Mouse (Mus musculus) liver, postnatal 0 days (tissue): Measurements from ENCODE around the gene Kctd21. TPM values are rescaled to one million over a fixed set of nuclear protein-coding genes. Genes with fewer than 3 reads are reported as not detected.

Experiments used
- ATAC-seq: fragments of 200-750 bp; cut with Nextera tagmentation; 2 replicates; pipeline ENCODE4 v1.8.0; 2017; ENCODE audit warnings: mild to moderate bottlenecking, moderate library complexity
- DNase-seq: peaks from one replicate; pipeline ENCODE4 v3.0.0-alpha.2; 2016
- H3K27ac ChIP-seq: fragments of 300-500 bp; sonication (generic); 2 replicates; pipeline ENCODE4 v1.5.1; 2014; ENCODE audit warnings: antibody characterized with exemption, moderate library complexity, mild to moderate bottlenecking, low read depth
- H3K27me3 ChIP-seq: fragments of 300-500 bp; sonication (generic); 2 replicates; pipeline ENCODE4 v1.6.1; 2014; ENCODE audit warnings: low read length, control low read depth, mixed read lengths; ENCODE audit not compliant: insufficient read depth
- H3K36me3 ChIP-seq: fragments of 300-500 bp; sonication (generic); replicated peaks from 2 replicates; pipeline ENCODE4 v1.6.1; 2014; ENCODE audit warnings: mild to moderate bottlenecking, control low read depth, low read length, moderate library complexity, mixed read lengths; ENCODE audit not compliant: insufficient read depth
- H3K4me1 ChIP-seq: fragments of 300-500 bp; sonication (generic); 2 replicates; pipeline ENCODE4 v1.6.1; 2014; ENCODE audit warnings: antibody characterized with exemption, mild to moderate bottlenecking, control low read depth; ENCODE audit not compliant: insufficient read depth
- H3K4me2 ChIP-seq: fragments of 300-500 bp; sonication (generic); 2 replicates; pipeline ENCODE4 v1.6.1; 2014; ENCODE audit warnings: low read depth, mild to moderate bottlenecking, low read length, moderate library complexity, mixed read lengths
- H3K4me3 ChIP-seq: fragments of 300-500 bp; sonication (generic); 2 replicates; pipeline ENCODE4 v1.5.1; 2014; ENCODE audit warnings: low read depth, low read length
- H3K9ac ChIP-seq: fragments of 300-500 bp; sonication (generic); replicated peaks from 2 replicates; pipeline ENCODE4 v1.6.1; 2014; ENCODE audit warnings: mild to moderate bottlenecking, moderate library complexity
- H3K9me3 ChIP-seq: fragments of 300-500 bp; sonication (generic); 2 replicates; pipeline ENCODE4 v1.6.1; 2016; ENCODE audit warnings: mild to moderate bottlenecking, control low read depth, low read length, mixed read lengths
- CTCF ChIP-seq: sonication (generic); IDR thresholded peaks from 2 replicates; pipeline ENCODE4 v1.5.1; 2016; ENCODE audit warnings: antibody characterized with exemption, low read depth
- EP300 ChIP-seq: IDR thresholded peaks from 2 replicates; pipeline ENCODE4 v1.6.1; 2016; ENCODE audit warnings: antibody characterized with exemption, low read depth, mild to moderate bottlenecking
- WGBS: fragments of 180-500 bp; shearing (Covaris S2); extraction: QIAGEN DNeasy Blood & Tissue Kit; methylation state at CpG from one replicate; pipeline ENCODE4 v1.1.7; 2014; ENCODE audit not compliant: insufficient replicate concordance; 5-methylcytosine and 5-hydroxymethylcytosine counted together
- polyA plus RNA-seq: library from polyadenylated mRNA; unstranded; fragments of >200 nt; fragmentation: Nextera tagmentation; extraction: Ambion mirVana; gene quantifications from 2 replicates; pipeline ENCODE4 v1.2.1, GENCODE M21; 2015

Gene Kctd21
- polyA plus RNA-seq, 1 experiment from 2014 or later: 1.1 TPM

DNA sequence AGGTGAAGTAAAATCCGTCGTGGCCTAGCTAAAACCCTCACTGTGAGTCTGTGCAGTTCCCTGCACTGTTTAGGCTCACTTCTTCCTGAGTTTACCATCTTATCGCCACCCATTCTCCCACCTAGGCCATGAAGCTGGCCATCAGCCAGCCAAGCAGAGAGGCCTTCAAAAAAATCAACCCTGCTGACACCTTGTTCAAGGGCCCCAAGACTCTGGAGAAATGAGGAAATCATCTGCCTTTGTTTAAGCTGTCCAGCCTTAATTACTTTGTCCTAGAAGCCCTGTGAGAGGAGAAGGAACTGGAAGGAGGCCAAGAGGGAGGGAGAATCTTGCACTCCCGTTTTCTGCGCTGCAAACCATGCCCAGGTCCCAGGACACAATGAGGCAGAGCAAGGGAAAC, 24.1 kb downstream of the Kctd21 start:
- 61% methylated on average over 5 of the region's 5 CpGs for WGBS
- Histone ChIP-seq H3K4me3 (no peak overlapping the region), H3K4me1 (peaks cover 7% of the 10 kb centered on the region; the same call in 1 of the 2 replicates), H3K27ac (peak overlapping the region; percentile 34; the same call in 1 of the 2 replicates), H3K36me3 (no peaks in the 10 kb centered on the region), H3K4me2 (no peak overlapping the region), H3K27me3 (no peaks in the 10 kb centered on the region), H3K9me3 (no peaks in the 10 kb centered on the region), H3K9ac (no peak overlapping the region)
- ATAC-seq (no peak), DNase-seq (no peak)
- TF ChIP-seq EP300 (no peak), CTCF (no peak)

DNA sequence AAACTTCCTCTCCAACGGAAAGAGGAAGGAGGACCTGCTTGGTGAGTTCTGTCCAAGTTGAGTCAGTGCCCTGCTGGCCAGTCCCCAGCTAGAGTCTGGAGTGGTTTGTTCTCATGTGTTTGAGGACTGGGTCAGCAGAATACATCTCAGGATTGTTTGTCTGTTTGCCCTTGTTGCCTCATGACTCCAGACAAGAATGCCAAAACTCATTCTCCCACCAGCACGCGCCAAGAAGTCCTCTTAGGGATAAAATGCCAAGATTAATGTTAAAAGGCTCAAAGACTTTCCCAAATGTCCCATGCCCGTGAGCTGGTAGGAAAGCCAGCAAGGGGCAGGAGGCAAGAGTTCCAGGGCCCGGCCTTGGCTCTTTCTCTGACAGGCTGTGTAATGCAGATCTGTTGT, 24.7 kb downstream of the Kctd21 start:
- no peak overlapping the region for H3K27ac ChIP-seq

DNA sequence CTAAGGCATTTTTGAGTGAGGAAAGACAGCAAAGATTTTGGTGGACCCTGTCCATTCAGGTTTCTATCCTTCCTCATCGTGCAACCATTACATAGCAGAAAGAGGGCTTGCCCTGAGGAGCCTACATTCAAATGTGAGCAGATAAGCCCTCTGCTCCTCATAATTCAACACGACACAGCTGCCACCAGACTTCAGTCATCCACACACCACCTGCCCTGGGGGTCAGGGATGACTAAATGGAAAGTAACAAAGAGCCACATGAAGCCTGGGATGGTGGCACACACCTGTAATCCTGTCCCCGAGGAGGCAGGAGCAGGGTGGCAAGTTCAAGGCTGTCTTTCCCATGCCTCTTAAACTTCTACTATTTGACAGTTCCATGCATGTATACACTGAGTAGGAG, 25.7 kb downstream of the Kctd21 start:
- Histone ChIP-seq H3K27me3 (no peaks in the 10 kb centered on the region), H3K4me2 (no peak overlapping the region), H3K9me3 (no peaks in the 10 kb centered on the region), H3K4me1 (peaks cover 7% of the 10 kb centered on the region; the same call in 1 of the 2 replicates), H3K27ac (no peak overlapping the region), H3K36me3 (no peaks in the 10 kb centered on the region), H3K4me3 (no peak overlapping the region), H3K9ac (no peak overlapping the region)
- DNase-seq: no peak
- no peak for ATAC-seq
- TF ChIP-seq EP300: no peak
- no peak for TF ChIP-seq CTCF
- WGBS: 59% methylated on average over 3 of the region's 3 CpGs

More for the DNA sequence above, 24.7 kb downstream of the Kctd21 start:
- Histone ChIP-seq H3K4me1 (peaks cover 7% of the 10 kb centered on the region; the same call in 1 of the 2 replicates), H3K9me3 (no peaks in the 10 kb centered on the region), H3K27me3 (no peaks in the 10 kb centered on the region), H3K36me3 (no peaks in the 10 kb centered on the region), H3K4me3 (no peak overlapping the region), H3K4me2 (no peak overlapping the region), H3K9ac (no peak overlapping the region)
- TF ChIP-seq EP300 (no peak), CTCF (no peak)
- no peak for ATAC-seq
- WGBS: 54% methylated on average over 5 of the region's 5 CpGs
- DNase-seq: no peak

DNA sequence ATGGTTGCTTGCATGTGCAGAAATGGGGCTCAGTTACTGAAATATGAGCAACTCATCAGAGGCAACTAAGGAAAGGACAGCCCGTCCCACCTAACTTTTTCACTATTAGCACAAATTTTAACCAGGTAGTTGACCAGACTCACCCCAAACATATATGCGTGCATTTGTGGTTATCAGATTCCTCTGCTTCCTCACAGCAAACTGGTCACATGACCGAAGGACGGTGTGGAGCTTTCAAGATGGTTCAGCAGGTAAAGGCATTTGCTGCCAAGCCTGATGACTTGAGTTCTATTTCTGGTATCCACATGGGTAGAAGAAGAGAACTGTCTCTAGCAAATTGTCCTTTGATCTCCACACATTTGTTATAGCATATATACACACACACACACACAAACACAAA, 26.2 kb downstream of the Kctd21 start:
- H3K27me3 ChIP-seq: no peaks in the 10 kb centered on the region
- no peaks in the 10 kb centered on the region for H3K9me3 ChIP-seq
- DNase-seq (no peak), ATAC-seq (no peak)
- H3K36me3 ChIP-seq: no peaks in the 10 kb centered on the region
- H3K27ac ChIP-seq: no peak overlapping the region
- H3K4me3 ChIP-seq: no peak overlapping the region
- no peak overlapping the region for H3K9ac ChIP-seq
- 64% methylated on average over 4 of the region's 4 CpGs for WGBS
- TF ChIP-seq CTCF: no peak
- no peak for TF ChIP-seq EP300
- peaks cover 7% of the 10 kb centered on the region; the same call in 1 of the 2 replicates for H3K4me1 ChIP-seq
- no peak overlapping the region for H3K4me2 ChIP-seq

DNA sequence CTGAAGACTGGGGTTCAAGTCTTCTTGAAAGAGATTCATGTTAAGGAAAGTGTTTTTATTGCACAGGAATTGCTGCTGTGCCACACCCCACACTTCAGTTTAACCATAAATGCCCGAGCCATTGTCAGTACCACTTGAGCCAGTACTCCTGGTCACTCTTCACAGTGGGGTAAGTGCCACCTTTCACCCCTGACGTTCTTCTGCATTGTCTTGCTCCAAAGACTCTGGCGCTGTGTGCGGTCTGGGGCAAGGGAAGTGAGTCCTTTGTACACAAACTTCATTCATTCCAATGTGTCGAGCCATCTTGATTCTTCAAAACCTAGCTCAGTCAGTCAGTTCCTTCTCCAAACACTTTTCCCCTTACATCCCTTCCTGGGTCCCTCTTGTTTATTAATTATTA, 28.0 kb downstream of the Kctd21 start:
- no peak for ATAC-seq
- 71% methylated on average over 5 of the region's 5 CpGs for WGBS
- DNase-seq: no peak
- Histone ChIP-seq H3K4me3 (no peak overlapping the region), H3K9me3 (no peaks in the 10 kb centered on the region), H3K4me2 (no peak overlapping the region), H3K9ac (no peak overlapping the region), H3K4me1 (peaks cover 6% of the 10 kb centered on the region; the same call in 1 of the 2 replicates), H3K36me3 (no peaks in the 10 kb centered on the region), H3K27me3 (no peaks in the 10 kb centered on the region), H3K27ac (no peak overlapping the region)
- TF ChIP-seq EP300 (no peak), CTCF (no peak)

DNA sequence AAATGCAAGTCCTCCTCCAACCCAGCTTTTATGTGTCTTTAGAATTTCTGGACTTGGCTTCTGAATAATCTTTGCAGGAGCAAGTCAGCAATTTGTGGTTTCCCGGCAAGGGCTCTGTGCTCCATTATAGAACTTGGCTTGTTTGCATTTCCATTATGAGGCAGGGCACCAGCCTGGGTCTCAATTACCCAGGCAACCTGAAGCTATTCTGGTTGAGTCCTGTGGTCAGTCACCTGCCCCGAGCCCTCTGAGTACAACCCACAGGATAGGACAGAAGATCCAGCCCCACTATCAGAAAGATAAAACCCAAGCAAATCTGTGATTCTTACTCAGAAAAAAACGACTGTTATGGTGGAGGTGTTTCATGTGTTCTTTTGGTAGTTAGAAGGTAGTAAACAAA, 28.8 kb downstream of the Kctd21 start:
- H3K4me2 ChIP-seq: no peak overlapping the region
- WGBS: 51% methylated on average over 3 of the region's 3 CpGs
- DNase-seq (no peak), ATAC-seq (no peak)
- TF ChIP-seq EP300 (no peak), CTCF (no peak)
- H3K36me3 ChIP-seq: no peaks in the 10 kb centered on the region
- no peak overlapping the region for H3K27ac ChIP-seq
- no peak overlapping the region for H3K4me3 ChIP-seq
- no peaks in the 10 kb centered on the region for H3K9me3 ChIP-seq
- H3K9ac ChIP-seq: no peak overlapping the region
- no peaks in the 10 kb centered on the region for H3K4me1 ChIP-seq
- no peaks in the 10 kb centered on the region for H3K27me3 ChIP-seq

DNA sequence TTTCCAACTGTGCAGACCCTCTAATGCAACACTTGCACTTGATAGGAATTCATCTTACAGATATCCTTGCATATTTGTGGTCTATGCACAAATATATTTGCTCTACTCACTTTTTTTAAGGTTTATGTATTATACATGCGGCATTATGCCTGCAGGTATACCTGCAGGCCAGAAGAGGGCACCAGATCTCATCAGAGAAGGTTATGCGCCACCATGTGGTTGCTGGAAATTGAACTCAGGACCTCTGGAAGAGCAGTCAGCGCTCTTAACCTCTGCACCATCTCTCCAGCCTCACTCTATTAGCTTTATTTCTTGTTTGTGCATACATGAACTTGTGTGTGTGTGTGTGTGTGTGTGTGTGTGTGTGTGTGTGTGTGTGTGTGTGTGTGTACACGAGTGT, 29.3 kb downstream of the Kctd21 start:
- Histone ChIP-seq H3K9me3 (no peaks in the 10 kb centered on the region), H3K4me3 (no peak overlapping the region), H3K4me1 (no peaks in the 10 kb centered on the region), H3K27me3 (no peaks in the 10 kb centered on the region), H3K36me3 (no peaks in the 10 kb centered on the region), H3K4me2 (no peak overlapping the region), H3K27ac (no peak overlapping the region), H3K9ac (no peak overlapping the region)
- TF ChIP-seq CTCF (peak; percentile 92), EP300 (no peak)
- ATAC-seq (0 out of 2 replicates have a peak, but pooled peaks have one; percentile 10), DNase-seq (peak; percentile 57)
- 24% methylated on average over 4 of the region's 4 CpGs for WGBS
